Mouse (Mus musculus): ENCODE measurements around the gene Peli2.

DNA sequence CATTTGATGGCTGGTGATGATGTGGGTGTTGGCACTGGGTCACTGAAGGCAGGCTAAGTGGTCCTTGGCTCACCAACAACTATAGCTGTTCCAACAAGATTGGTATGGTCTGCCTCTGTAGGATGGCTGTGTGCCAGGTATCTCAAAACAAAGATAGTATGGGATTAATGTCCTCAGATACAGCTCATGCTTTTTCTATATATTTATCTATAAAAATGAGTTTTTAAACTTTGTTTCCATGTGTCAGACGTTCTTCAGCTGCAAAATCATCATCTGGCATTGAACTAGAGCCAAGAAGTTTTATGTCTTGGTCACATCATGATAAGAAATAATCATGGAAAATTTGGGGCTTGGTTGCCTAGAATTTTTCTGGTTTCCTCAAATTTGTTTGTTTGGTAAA is 157.7 kb downstream of the Peli2 start:
- TF ChIP-seq CTCF (IDR thresholded peaks at IDR 0.05; ENCODE audit: control insufficient read depth, insufficient read depth, insufficient replicate concordance, low read depth, low read length), result no peak
- TF ChIP-seq POLR2A (IDR thresholded peaks at IDR 0.05; ENCODE audit: control insufficient read depth, low read depth, low read length), result no peak

Measured in testis, adult 2 months (tissue).